In the genomic region with DNA sequence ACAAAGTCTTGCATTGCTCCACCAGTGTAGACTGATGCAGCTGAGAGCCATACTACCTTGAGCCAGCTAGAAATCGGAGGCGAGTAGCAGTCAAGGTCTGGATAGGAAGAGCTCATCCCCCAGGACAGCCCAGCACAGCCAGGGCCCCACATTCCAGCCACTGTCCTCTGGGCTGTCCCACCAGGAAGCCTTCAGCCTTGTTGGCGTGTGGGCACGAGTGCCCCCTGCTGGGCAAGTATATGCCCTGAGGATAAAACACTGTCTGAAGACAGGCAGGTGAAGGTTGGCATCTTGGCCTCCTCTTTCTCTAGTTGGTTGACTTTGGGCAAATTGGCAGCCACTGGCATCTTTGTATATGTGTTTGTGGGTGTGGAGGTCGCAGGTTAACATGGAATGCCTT, we compare ENCODE assay signal across 8 mouse cellular contexts. TPM values are rescaled to one million over a fixed set of nuclear protein-coding genes. Genes with fewer than 3 reads are reported as not detected.
DNase-seq lines count a peak whose midpoint lies in the region; ATAC-seq and TF ChIP-seq lines count a peak whose summit lies in the region.

No protein-coding gene starts in this region.

- H3K36me3 ChIP-seq in C2C12 (ENCODE audit: control insufficient read depth, insufficient read depth) = no peaks in the 10 kb centered on the region
- H3K36me3 ChIP-seq in heart, embryonic 11.5 days (ENCODE audit: control insufficient read depth, insufficient read depth, low read length) = no peaks in the 10 kb centered on the region
- H3K36me3 ChIP-seq in kidney, postnatal 0 days (ENCODE audit: insufficient read depth, low read length) = no peaks in the 10 kb centered on the region
- H3K36me3 ChIP-seq in liver, embryonic 12.5 days = no peaks in the 10 kb centered on the region

- peak; percentile 48 for ATAC-seq in heart, embryonic 11.5 days (replicated peaks; ENCODE audit: insufficient number of reproducible peaks, low FRiP score, low TSS enrichment)
- no peak; the same call in 1 of the 2 replicates for ATAC-seq in kidney, postnatal 0 days (replicated peaks; ENCODE audit: low FRiP score, low read depth)
- peak; percentile 44; the same call in 1 of the 2 replicates for ATAC-seq in liver, embryonic 12.5 days

- no peaks in the 10 kb centered on the region for H3K79me2 ChIP-seq in C2C12 (ENCODE audit: control insufficient read depth, insufficient read depth)

- H3K27ac ChIP-seq in heart, embryonic 11.5 days (ENCODE audit: low read depth, low read length) = no peak overlapping the region
- no peak overlapping the region for H3K27ac ChIP-seq in kidney, postnatal 0 days
- H3K27ac ChIP-seq in liver, embryonic 12.5 days = no peak overlapping the region

- no peak overlapping the region for H3K9ac ChIP-seq in heart, embryonic 11.5 days (ENCODE audit: low read depth, low read length)
- H3K9ac ChIP-seq in kidney, postnatal 0 days (ENCODE audit: low read depth, low read length) = no peak overlapping the region
- no peak overlapping the region for H3K9ac ChIP-seq in liver, embryonic 12.5 days

- no peak overlapping the region for H3K4me3 ChIP-seq in C2C12 (ENCODE audit: insufficient read depth, poor library complexity, severe bottlenecking)
- no peak overlapping the region for H3K4me3 ChIP-seq in heart, embryonic 11.5 days (ENCODE audit: low read depth, low read length)
- H3K4me3 ChIP-seq in kidney, postnatal 0 days (replicated peaks; ENCODE audit: low read depth, low read length) = no peak overlapping the region
- H3K4me3 ChIP-seq in liver, embryonic 12.5 days = no peak overlapping the region

- peak; percentile 71 to 87 for DNase-seq in adrenal gland, adult (ENCODE audit: inconsistent age in 2 of 2, low spot score in 1 of 2)
- peak; percentile 83 for DNase-seq in embryo, embryonic 11 days
- DNase-seq in kidney, postnatal 0 days (ENCODE audit: low spot score) = peak; percentile 77
- peak; percentile 78 for DNase-seq in retina, embryonic 14.5 days (ENCODE audit: low spot score)
- DNase-seq in thymus, postnatal 4 days = peak; percentile 87

- no peaks in the 10 kb centered on the region for H3K9me3 ChIP-seq in heart, embryonic 11.5 days (replicated peaks; ENCODE audit: control insufficient read depth, low read length)
- no peaks in the 10 kb centered on the region for H3K9me3 ChIP-seq in kidney, postnatal 0 days (replicated peaks; ENCODE audit: low read length)
- no peaks in the 10 kb centered on the region for H3K9me3 ChIP-seq in liver, embryonic 12.5 days (replicated peaks)

- no peak overlapping the region for H3K4me2 ChIP-seq in heart, embryonic 11.5 days
- no peak overlapping the region for H3K4me2 ChIP-seq in kidney, postnatal 0 days (ENCODE audit: low read length)
- H3K4me2 ChIP-seq in liver, embryonic 12.5 days = no peak overlapping the region

- H3K4me1 ChIP-seq in heart, embryonic 11.5 days (ENCODE audit: control insufficient read depth, insufficient read depth, low read length) = peaks cover 7% of the 10 kb centered on the region
- H3K4me1 ChIP-seq in kidney, postnatal 0 days (replicated peaks; ENCODE audit: insufficient read depth, low read length) = peaks cover 10% of the 10 kb centered on the region; the same call in 1 of the 2 replicates
- no peaks in the 10 kb centered on the region for H3K4me1 ChIP-seq in liver, embryonic 12.5 days

- TF ChIP-seq CTCF in C2C12 (IDR thresholded peaks at IDR 0.05; ENCODE audit: control insufficient read depth, insufficient read depth, insufficient read length) = peak; percentile 56
- peak; percentile 92 for TF ChIP-seq CTCF in kidney, postnatal 0 days (IDR thresholded peaks at IDR 0.05; ENCODE audit: low read depth)

- peaks cover 3% of the 10 kb centered on the region for H3K27me3 ChIP-seq in C2C12 (ENCODE audit: control insufficient read depth, insufficient read depth, insufficient read length)
- no peaks in the 10 kb centered on the region for H3K27me3 ChIP-seq in heart, embryonic 11.5 days (ENCODE audit: control insufficient read depth, insufficient read depth, low read length)
- no peaks in the 10 kb centered on the region for H3K27me3 ChIP-seq in kidney, postnatal 0 days (ENCODE audit: insufficient read depth, low read length)
- H3K27me3 ChIP-seq in liver, embryonic 12.5 days (replicated peaks) = peaks cover 5% of the 10 kb centered on the region

- no peak overlapping the region for H3ac ChIP-seq in C2C12 (ENCODE audit: control insufficient read depth, insufficient read length, low read depth)

- 9% methylated on average over 5 of the region's 5 CpGs for WGBS in heart, embryonic 11.5 days (ENCODE audit: insufficient replicate concordance)
- WGBS in kidney, postnatal 0 days = 15% methylated on average over 5 of the region's 5 CpGs
- WGBS in liver, embryonic 12.5 days (ENCODE audit: insufficient replicate concordance) = 7% methylated on average over 5 of the region's 5 CpGs

- no peaks in the 10 kb centered on the region for H3K79me3 ChIP-seq in C2C12 (ENCODE audit: low read depth)

TF ChIP-seq in C2C12, 6 proteins besides CTCF, POLR2A, EP300 and RAD21:
- TF ChIP-seq CEBPB (IDR thresholded peaks at IDR 0.05; ENCODE audit: low read depth) (no peak), MYOG (IDR thresholded peaks at IDR 0.05; ENCODE audit: control insufficient read depth, extremely low read depth, insufficient read length) (no peak), MYOD1 (IDR thresholded peaks at IDR 0.05; ENCODE audit: control insufficient read depth, insufficient read length, low read depth) (no peak), MAX (IDR thresholded peaks at IDR 0.05) (no peak), FOSL1 (IDR thresholded peaks at IDR 0.05; ENCODE audit: insufficient read depth, low read length, poor library complexity, severe bottlenecking) (no peak), USF1 (IDR thresholded peaks at IDR 0.05; ENCODE audit: low read depth) (no peak)

RNA-seq across cellular contexts. Expression of a gene that starts 56.0 kb away (rescaled TPM):
- polyA plus RNA-seq in C2C12 (2012; fragmentation: generic; extraction: Trizol) = 0.44 TPM
- 24.5 and 24.7 TPM in 2 replicates for polyA plus RNA-seq in heart, embryonic 11.5 days (2014; fragmentation: Nextera tagmentation; extraction: Ambion mirVana)
- 41.5 and 46.9 TPM in 2 replicates for polyA plus RNA-seq in kidney, postnatal 0 days (2015; fragmentation: Nextera tagmentation; extraction: Ambion mirVana)
- polyA plus RNA-seq in liver, embryonic 12.5 days (2016; fragmentation: Nextera tagmentation; extraction: Ambion mirVana) = 3.6 and 3.9 TPM in 2 replicates
